Mouse (Mus musculus): ENCODE measurements at regions not wholly inside any gene's neighbourhood (a gene's known extent, or its start where the extent isn't known, plus 50 kb on each side); places are given as distances from the start of the nearest gene placed in this dataset.

DNA sequence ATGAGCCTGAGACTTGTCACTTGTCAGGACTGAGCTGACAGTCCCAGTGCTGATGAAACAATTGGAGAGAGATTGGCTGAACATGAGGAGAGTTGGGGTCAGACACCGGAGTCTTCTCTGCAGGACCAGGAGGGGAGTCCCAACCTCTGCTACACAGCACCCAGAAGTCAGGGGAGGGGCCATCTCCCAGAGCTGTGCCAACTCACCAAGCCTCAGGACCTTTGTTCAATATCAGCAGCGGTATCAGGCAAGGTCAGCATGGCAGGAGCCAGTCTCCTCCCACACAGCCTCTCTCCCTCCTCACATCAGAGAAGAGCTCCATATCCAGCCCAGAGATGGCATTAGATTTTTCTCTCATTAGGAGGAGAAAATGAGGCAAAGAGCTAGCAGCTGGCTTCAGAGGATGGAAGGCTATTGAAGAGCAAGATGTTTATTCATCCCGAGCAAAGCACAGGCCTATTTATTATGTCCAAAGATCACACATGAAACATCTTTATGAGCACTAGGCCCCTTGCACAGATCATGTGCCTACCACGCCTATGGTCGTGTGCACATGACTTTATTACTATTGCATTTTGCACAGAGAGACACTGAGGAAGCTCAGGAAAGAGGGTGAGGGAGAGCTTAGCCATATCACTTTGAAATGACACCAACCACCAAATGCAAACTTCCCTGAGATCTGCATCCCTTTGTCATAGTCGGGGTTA is 532.9 kb downstream of the Tshz3 start:
- no peak for DNase-seq (ENCODE audit: low spot score in 2 of 2)

GRCm38 (mm10) chr7:37240832-37241231 is 532.6 kb downstream of the Zfp536 start:
- no peak for DNase-seq (ENCODE audit: low spot score in 2 of 2)

DNA sequence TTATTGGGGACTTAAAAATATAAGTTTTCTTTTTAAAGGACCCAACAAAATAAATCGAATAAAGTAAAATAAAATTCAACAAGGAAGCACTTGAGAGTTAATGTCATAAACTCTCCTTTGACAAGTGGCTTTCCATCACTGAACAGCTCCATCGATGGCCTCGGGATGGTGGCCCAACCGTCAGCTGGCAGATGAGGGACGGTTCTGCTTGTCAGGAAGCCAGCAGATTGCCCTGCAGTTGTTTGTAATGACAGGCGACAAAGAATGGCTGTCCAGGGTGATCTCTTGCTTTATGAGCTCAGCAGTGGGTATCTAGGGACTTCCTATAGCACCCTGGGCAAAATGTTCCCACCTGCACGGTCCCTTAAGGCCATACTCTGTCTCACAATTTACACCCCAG is 531.7 kb downstream of the Zfp536 start:
- no peak for DNase-seq (ENCODE audit: low spot score in 2 of 2)

DNA sequence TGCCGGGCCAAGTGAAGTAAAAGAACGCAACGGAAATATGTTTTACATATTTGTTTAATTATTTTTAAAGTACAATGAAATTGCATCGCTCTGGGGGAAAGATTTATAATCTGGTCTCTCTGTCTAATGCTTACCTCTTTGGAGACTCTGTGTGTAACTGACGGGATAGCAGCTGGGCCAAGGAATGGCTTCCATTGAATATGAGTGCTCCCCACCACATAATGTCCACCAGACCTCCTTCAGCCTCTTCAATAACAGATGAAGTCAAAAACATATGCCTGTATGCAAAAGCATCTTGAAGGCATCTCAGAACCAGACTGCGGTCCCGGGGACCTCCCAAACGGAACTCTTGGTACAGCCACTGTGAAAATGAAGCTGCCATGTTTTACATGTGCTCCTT is 531.0 kb downstream of the Zfp536 start:
- DNase-seq (ENCODE audit: low spot score in 2 of 2) = no peak

- DNase-seq (ENCODE audit: low spot score in 2 of 2) = no peak
Measured at GRCm38 (mm10) chr7:37246156-37246555, 527.3 kb downstream of the Zfp536 start.

GRCm38 (mm10) chr7:37254431-37254830 is 519.0 kb downstream of the Zfp536 start:
- no peak for DNase-seq (ENCODE audit: low spot score in 2 of 2)

- no peak for DNase-seq (ENCODE audit: low spot score in 2 of 2)
Measured at GRCm38 (mm10) chr7:37255840-37256239, 517.6 kb downstream of the Zfp536 start.

- DNase-seq (ENCODE audit: low spot score in 2 of 2) = no peak
Measured at GRCm38 (mm10) chr7:37259293-37259692, 514.1 kb downstream of the Zfp536 start.

DNA sequence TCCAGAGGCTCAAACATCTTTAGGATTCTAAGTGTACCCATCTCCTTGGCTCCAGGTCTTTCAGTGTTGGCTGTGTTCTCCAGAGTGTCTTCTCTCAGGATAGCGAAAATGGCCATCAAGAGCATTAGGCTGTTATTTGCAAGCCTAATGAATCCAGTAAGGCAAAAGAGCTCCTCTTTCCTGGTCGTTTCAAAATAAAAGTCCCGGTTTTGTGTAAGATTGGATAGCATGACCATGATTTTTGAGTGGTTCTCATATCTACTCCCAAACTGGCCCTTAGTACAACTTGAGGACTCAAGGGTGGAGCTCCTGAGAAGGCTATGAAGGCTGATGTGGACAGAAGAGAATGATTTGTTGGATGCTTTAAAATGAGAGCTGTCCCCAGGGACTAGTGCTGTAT is 510.6 kb downstream of the Zfp536 start:
- no peak for DNase-seq (ENCODE audit: low spot score in 2 of 2)

DNA sequence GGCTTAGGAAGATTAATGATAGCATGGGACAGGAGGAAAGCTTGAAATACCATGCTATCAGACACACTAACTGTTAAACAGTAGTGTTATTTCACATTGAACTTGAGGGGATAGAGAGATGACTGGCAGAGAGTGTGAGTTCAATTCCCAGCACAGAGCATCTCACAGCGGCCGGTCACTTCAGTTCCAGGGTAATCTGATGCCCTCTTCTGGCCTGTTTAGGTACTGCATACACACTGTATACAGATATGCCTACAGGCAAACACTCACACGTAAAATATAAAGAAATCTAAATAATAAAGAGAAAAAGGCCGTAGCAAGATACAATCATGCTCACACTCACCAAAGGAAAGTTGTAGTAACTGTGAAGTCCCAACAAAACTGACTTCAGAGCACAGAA is 506.0 kb downstream of the Zfp536 start:
- DNase-seq (ENCODE audit: low spot score in 2 of 2) = no peak

DNA sequence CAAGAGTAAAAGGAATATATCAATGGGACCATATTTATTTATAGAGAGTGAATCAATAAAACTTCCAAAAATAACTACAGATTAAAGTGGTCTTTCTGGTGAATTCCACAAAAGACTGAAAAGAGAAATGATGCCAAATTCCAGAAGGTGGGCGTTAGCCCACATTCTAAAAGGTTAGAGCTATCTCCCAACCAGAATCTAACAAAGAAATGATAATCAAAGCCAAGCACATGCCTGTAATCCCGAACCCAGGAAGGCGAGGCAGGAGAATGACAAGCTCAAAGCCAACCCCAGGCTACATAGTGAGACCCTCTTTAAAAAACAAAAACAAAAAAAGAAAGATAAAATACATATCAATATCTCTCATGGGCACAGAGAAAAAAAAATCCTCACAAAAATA is 502.6 kb downstream of the Zfp536 start:
- no peak for DNase-seq (ENCODE audit: low spot score in 2 of 2)

- no peak for DNase-seq (ENCODE audit: low spot score in 2 of 2)
Measured at GRCm38 (mm10) chr7:37290018-37290417, 483.4 kb downstream of the Zfp536 start.

- no peak for DNase-seq (ENCODE audit: low spot score in 2 of 2)
Measured at GRCm38 (mm10) chr7:37290493-37291045, 482.9 kb downstream of the Zfp536 start.

DNA sequence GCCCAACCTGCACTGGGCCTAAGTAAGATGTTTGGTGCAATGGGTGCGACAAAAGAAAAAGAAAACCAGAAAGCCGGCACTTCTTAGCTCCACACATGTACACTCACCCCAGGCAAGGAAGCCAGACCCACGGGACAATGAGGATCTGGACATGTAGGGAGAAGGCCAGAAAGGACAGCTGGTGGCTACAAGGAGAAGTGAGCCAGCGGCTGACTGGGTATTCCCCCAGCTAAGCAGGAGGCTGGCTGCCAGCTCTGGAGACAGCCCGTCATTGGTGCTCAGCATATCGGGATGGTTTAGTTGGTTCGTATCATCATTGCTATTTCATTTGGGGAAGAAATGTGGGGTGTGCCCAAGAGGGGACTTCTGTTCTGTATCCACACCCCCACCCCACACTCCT is 481.7 kb downstream of the Zfp536 start:
- no peak for DNase-seq (ENCODE audit: low spot score in 2 of 2)

DNA sequence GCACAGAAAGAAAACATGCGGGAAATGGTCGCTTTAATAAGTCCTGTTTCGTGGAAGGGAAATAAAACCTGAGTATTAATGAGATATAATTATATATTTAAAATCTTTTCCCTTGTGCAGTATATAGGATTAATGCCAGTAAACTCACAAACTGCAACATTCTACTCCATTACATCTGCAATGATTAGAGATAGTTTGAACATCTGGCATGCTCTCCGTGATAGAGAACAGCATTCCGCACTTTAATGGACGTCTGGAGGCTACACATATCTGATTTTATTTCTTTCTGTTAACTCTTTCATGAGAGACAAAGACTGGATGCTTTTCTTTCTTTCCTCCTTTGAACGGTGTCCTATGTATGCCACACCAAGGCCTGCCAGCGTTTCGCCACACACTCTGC is 480.9 kb downstream of the Zfp536 start:
- no peak for DNase-seq (ENCODE audit: low spot score in 2 of 2)

DNA sequence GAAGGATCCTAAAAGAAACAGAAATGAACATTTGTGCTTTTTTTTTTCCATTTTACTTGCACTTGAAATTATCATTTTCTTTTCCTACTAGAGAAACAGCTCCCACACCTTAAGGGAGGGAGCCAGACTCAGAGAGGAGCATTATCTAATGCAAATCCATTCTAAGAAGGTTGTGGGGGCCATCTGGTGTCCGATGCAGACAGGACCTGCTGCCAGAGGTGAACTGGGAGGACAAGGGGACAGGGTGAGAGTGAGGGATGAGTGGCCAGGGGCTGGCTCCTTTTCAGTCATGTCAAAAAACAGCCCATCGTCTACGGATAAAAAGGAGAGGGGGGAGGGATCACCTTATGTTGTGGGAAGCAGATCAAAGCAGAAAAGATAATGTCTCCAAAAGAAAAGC is 474.6 kb downstream of the Zfp536 start:
- no peak for DNase-seq (ENCODE audit: low spot score in 2 of 2)

- DNase-seq (ENCODE audit: low spot score in 2 of 2) = no peak
Measured at GRCm38 (mm10) chr7:37305463-37305862, 468.0 kb downstream of the Zfp536 start.

DNA sequence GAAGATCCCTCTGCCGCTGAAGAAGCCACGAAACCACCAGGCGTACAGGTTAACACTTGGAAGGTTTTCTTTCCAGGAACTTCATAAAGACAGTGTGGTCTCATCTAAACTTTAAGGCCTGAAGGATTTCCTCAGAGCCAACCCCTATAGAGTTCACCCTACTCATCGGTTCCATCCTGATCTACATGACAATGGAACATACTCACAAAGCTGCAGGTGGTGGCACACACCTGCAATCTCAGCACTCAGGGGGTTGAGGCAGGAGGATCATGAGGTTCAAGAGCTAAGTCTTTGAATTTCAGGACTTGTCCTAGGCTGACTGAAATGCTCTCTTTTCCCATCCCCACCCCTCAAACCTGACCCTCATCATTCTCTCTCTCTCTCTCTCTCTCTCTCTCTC is 466.2 kb downstream of the Zfp536 start:
- no peak for DNase-seq (ENCODE audit: low spot score in 2 of 2)

- no peak for DNase-seq (ENCODE audit: low spot score in 2 of 2)
Measured at GRCm38 (mm10) chr7:37324653-37325052, 448.8 kb downstream of the Zfp536 start.

DNA sequence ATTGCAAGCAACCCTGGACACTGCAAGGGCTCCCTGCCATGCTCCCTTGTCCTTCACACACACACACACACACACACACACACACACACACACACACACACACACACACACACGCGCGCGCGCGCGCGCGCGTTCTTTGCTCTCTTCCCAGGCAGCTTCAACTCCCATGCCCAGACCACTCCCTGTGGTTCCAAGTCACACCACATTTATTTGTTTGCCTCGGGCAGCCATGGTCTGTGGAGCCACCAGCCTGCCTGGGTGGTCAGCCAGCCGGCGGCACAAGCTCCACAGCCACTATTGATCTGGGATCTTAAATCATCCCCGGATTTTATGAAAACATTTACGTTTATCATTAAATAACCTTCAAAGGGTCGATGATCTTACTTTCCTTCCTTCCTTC is 440.0 kb downstream of the Zfp536 start:
- DNase-seq (ENCODE audit: low spot score in 2 of 2) = no peak

GRCm38 (mm10) chr7:37335212-37335611 is 438.2 kb downstream of the Zfp536 start:
- no peak for DNase-seq (ENCODE audit: low spot score in 2 of 2)

GRCm38 (mm10) chr7:37336171-37336850 is 437.1 kb downstream of the Zfp536 start:
- DNase-seq (ENCODE audit: low spot score in 2 of 2) = no peak

- no peak for DNase-seq (ENCODE audit: low spot score in 2 of 2)
Measured at GRCm38 (mm10) chr7:37336851-37337531, 436.4 kb downstream of the Zfp536 start.
